Mouse (Mus musculus): ENCODE results near the gene Mdfi.
"Not testable (repeated sequence)": the region's sequence is repeated elsewhere in the genome, so short reads cannot be mapped to it uniquely, and the experiment has no call there.

Gene Mdfi

DNA sequence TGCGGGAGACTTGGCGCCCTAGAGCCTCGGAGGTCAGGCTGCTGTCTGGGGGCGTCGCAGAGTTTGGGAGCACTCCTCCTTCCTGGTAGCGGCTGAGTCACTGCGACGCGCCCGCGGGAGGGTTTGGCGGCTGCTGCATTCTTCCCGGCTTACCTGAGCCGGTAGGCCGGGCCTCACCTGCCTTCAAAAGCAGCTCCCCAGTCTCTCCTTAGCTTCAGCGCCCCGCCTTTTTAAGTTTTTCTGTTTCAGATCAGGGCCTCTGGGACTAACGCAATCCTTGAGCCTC is at the start of gene Mdfi:
Gene Mdfi, minus strand, starts transcription at position 210 of the 286 bp plus-strand sequence.
- DNase-seq (ENCODE audit: low spot score) = no peak

DNA sequence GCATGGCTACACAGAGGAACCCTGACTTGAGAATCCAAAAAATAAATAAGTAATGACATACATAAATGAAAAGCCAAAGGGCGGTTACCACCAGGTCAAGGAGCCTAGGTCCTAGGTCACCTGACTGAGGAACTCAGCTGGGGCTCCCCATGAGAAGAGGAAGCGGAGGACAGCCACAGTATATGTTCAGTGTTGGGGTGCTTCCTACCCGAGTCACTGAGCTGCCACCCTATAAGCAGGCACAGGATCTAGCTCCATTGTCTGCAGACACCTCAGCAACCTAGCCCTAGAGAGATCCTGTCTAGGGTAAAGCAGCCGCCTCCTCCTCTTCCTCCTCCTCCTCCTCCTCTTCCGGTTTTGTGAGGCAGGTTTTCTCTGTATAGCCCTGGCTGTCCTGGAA is 48.6 kb upstream of the Mdfi start:
- DNase-seq (ENCODE audit: low spot score) = no peak

DNA sequence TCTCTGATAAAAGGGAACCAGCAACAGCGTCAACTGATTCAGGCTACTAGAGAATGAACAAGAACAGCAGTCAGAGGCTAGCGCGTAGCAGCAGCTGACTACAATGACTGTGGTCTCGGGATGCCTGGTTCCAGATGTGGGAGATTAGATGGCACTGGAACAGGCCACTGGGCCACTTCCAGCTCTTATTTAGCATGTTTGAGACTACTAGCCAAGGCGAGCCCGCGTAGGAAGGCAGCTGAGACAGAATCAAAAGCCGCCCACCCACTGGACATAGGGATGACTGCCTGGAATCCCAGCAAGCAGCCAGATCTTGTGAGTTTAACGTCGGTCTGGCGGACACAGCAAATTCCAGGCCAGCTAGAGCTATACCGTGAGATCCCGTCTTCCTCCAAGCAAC is 46.8 kb upstream of the Mdfi start:
- no peak for DNase-seq (ENCODE audit: low spot score)

DNA sequence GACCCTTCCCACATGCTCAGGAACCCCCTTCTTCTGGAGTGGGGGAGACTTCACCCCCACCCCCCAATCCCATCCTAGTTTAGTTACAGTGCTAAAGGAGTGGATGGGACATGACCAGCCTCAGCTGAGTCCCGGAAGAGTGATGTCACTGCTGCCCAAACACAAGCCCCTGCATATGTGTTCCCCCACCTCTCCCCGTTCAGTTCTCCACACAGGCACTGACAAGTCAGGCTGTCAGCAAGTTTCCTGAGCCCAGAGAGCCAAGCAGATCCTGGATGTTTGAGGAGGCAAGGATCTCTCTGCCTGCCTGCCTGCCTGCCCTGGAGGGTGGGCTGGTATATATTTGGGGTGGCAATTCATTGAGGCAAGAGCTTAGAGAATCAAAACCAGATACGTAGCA is 44.7 kb upstream of the Mdfi start:
- no peak for DNase-seq (ENCODE audit: low spot score)

DNA sequence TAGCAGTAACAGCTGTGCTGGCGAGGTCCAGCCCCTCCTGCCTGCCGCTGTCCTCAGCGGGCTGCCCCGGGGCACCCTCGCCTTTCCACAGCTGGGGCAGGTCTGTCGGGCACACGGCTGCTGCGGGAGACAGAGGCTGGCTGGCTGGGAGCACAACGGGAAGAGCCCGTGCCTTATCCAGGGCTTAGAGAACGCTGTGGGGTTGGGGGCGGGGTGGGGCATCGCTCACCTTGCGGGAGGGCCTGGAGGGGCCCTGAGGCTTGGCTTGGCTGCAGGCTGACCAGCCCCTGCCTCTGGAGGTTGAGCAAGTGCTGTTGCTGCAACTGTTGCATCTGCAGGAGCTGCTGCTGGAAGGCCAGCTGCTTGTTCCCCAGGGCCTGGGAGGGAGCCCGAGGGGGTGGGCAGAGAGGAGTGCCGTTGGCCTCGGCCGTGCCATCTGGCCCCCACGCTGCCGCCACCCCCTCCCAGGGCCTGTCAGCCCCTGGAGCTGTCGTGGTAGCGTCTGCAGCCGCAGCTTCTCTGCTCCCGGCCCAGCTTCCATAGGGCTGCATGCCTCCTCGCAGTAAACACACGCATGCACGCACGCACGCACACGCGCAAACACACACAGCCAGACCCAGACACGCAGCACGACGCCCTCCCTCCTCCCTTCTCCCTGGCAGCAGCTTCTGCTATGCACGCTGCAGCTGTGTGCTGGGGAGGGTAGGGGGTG is 44.0 kb upstream of the Mdfi start:
- DNase-seq (ENCODE audit: low spot score) = peak; percentile 76

DNA sequence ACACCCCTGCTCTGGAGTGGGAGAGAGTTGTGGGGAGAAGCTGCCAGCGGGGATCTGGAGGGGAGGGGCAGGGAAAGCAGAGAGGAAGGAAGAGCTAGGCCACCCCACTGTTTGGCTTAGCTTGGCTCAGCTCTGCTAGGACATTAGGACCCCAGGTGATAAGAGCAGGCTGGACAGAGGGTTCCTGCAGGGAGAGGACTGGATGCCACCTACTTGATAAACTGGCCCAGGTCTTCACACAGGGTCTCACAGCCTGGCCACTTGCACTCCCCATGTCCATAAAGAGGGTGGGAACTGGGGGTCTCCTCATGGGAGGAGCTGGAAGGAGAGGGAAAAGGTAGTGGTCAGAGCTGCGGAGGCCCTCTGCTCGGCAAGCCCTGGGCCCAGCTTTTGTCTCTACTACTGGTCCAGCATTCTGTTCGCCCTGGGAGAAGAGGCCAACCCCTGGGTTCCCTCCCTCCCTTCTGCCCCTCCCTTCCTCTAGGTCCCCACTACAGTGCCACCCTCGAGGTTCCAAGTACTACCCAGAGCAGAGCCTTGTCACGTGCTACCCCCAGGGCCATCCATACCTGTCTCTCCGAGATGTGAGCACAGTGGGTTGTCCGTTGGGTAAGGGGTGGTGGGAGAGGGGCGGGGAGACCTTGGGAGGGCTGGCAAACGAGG is 43.4 kb upstream of the Mdfi start:
- no peak for DNase-seq (ENCODE audit: low spot score)

DNA sequence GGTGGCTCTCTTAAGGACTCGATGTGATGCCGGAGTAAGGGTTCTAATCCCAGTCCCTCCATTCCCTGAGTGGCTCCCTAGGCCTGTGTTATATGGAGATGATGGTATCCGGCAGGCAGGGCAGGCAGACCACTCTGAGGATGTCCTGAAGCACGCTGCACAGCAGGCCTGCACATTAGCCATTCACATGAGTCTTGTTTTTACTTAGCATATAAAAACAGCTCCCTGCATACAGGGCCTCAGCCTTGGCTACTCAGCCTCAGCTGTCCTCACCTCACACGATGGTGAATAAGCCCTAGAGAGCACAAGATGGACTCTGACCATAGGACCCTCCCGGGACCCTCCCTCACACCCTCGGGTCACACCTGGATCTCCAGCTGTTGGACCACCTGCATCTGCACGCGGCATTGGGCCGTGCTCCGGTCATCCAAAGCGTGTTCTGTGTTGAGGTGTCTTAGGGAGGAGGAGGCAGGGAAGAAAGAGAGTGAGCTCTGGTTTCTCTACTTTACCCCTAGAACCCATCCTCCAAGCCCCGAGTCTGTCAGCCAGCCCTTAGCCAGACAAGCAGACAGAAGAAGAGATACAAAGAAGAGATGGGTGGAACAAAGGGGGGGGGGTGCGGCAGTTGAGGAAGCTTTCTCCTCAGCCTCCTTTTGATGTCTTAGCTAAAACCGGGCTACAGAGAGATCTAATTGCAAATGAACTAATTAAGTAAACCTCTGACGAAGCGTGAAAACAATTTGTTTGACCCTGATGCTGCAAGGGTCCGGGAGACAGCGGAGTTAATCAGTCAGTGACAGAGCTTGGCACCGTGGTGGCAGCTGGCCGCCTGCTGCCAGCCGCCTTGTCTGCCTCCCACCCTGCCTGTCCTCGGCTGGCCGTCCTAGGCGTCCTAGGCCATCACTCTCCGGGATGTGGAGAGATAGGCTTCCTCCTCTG is 42.6 kb upstream of the Mdfi start:
- no peak for DNase-seq (ENCODE audit: low spot score)

DNA sequence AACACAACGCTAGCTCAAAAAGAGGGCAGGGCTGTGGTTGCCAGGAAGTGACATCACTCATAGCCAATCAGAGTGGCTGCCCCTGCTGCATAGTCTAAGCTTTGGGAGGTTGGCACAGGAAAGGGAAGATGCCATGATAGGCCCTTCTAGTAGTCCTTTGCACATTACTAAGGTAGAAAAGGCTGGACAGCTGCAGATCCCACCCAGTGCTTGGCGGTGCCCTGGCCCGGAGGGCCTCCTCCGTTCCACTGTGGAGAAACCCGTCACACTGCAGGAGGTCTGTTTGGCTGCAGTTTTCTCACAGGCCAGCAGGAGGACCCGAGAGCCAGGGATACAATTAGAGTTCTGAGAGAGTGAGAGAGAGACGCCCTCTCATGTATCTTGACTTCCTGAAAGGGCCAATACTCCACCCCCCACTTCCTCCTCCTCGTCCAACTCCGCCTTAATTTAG is 38.9 kb upstream of the Mdfi start:
- DNase-seq (ENCODE audit: low spot score) = peak; percentile 91

DNA sequence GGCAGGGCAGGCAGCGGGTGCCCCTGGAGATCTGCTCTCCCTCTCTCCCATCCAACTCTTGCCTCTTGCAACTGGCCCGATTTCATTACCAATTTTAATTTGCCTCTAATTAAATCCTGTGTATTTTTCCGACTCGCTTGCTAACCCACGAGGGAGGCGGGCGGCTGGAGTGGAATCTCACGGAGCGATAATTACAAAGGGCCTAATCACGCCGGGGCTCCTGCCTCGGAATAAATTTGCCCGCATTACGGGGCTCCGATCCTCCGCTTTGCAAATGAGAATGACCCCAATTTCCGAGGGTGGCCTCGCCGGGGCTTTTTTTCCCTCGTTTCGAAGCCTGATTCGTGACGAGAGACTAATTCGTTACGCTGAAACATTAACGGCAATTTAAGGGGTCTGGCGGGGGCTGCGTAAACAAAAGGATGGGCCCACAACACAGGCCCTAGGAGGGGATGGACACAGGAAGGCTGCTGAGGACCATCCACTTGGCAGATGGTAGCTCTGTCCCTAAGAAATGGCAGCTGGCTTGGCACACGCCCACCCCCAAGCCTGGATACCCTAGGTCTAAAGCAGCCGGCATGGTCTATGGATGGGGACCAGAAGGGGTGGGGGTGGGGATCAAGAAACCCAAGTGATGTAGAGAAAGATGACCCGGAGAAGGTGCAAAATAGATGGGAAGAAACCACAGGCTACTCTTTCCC is 38.0 kb upstream of the Mdfi start:
- no peak for DNase-seq (ENCODE audit: low spot score)

DNA sequence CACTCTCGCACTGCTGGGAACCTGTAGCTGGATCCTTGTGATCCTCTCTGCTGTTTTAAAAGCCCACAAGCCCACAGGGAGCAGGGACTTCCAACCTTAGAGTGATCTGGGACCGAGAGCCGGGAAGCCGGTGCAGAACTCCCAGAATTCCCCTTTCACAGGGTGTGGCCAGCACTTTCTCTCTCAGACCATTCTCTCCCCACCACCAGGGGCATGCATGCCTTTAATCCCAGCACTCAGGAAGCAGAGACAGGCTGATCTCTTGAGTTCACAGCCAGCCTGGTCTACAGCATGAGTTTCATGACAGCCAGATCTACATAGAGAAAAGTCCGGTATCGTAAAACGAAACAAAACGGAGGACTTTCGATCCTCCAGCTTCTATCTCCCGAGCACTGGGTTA is 35.4 kb upstream of the Mdfi start:
- no peak for DNase-seq (ENCODE audit: low spot score)

DNA sequence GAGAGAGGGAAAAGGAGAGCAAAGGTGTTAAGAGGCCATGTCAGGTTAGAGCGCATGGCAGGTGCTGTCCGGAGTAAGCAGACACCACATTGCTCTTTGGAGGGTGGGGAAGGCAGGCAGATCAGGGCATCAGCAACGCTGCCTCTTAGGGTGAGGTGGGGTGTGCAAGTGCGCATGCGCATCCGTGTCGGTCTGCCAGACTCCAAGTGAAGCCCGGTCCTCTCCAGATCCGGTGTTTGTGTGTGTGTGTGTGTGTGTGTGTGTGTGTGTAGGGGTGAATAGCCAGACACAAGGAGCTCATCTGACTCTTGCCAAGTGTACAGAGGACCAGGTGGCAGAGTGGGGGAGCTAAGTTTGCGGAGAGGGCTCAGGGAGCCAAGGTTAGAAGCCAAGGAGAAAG is 31.5 kb upstream of the Mdfi start:
- DNase-seq (ENCODE audit: low spot score) = no peak

DNA sequence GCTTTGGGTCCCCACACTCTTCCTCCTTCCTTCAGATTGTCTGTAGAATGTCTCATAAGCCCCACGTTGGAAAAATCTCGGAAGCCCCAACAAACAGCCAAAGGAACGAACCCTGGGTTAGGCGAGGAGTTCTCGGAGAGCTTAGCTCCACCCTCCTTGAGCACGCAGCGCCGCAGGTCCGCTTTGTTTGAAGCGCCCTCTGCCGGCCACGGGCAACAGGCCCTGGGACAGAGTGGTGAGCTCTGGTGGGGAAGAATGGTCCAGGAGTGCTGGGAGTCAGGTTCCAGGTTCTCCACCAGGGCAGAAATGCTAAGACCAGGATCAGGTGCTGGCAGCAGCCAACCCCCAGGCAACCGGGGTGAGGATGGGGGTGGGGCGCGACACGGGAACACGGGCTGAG is 30.0 kb upstream of the Mdfi start:
- peak; percentile 84 for DNase-seq (ENCODE audit: low spot score)

DNA sequence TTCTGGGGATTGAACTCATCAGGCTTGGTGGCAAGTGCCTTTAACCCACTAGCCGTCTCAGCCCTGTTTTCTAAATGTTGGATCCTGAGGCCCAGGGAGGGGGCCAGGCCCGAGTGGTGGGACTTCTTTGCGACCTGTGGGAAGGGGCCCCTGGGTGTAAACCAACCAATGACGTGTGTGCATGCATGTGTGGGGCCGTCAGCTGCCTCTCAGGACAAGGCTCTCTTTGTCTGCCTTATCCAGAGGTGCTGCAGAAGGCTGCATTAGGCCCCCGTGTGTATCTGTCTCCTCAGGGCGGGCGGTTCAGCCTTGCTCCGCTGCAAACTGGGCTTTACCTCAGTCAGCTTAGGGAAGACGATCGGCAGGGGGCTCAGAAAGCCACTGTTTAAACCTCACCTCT is 28.9 kb upstream of the Mdfi start:
- no peak for DNase-seq (ENCODE audit: low spot score)

DNA sequence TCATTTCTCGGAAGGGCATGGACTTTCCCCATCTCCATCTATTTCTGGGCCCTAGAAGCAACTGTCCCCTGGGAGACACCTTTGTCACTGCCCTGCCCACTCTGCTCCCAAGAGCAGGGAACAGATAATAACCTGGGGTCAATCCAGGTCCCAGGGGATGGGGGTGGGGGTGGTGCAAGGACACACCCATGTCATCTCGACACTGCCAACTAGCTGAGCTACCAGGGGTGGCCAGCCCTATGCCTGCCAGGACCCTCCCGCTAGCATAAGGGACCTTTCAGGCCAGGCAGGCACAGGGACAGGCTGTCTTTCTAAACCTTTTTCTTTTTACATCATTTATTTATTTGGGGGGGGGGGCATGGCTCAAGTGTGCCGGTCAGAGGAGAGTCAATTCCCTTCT is 28.5 kb upstream of the Mdfi start:
- no peak for DNase-seq (ENCODE audit: low spot score)

DNA sequence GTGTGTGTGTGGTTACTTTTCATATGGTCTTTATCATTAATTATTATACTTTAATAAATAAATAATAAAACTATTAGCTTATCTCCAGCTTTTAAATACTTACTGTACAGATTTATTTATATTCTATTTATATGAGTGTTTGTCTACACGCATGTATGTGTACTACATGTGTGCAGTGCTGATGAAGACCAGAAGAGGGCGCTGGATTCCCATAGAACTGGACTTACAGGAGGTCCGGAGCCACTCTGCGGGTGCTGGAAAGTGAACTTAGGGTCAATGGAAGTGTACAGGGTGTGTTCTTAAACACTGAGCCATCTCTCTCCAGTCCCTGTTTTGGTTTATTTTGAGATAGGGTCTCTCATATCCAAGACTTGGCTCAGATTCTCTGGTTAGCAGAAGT is 21.1 kb upstream of the Mdfi start:
- no peak for DNase-seq (ENCODE audit: low spot score)

DNA sequence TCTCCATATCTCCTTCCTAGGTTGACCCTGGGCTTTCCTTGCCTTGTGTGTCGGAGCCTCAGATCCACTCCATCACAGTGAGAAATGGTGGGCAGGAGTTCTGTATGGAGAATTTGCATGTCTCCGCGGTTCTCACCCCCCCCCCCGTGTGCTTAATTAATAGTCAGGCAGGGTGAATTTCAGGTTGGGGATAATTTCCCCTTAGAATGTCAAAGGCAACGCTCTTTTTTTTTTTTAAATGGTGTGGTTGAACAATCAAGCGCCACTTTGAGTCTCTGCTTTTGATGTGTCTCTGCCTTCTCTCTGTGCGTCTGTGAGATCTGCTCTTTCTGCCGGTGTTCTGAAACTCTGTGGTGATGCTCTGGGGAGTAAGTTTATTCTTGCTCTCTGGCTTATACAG is 20.4 kb upstream of the Mdfi start:
- DNase-seq (ENCODE audit: low spot score) = no peak

DNA sequence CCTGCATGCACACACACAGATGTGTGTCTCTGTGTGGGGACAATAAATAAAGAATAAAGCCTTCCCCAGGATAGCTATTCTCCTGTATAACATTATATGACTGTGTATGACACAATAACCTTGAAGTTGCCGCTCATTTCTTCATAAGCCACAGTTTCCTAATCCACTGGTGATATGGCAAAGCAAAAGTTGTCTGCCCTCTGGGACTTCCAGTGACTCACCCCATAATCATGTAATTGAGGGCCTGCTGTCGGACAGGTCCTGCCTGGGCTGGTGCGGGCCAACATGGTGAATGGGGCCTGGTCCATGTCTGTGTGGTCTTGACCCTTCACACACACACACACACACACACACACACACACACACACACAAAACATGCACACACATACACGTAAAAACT is 19.3 kb upstream of the Mdfi start:
- DNase-seq (ENCODE audit: low spot score) = no peak

DNA sequence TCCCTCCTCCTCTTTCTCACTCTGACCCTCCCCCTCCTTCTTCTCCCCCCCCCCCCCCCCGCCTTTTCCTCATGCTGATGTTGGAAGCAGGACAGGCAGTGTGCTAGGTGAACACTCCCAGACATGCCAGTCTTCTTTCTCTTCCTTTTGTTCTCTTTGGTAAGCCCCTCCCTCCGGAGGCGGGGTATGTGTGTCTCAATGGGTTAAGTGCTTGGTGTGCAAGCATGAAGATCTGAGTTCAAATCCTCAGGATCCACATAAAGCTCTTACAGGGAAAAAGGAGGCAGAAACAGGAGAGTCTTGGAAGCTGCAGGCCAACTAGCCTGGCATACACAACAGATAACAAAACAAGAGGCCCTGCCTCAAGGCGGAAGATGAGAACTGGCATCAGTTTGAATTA is 18.8 kb upstream of the Mdfi start:
- DNase-seq (ENCODE audit: low spot score) = no peak

DNA sequence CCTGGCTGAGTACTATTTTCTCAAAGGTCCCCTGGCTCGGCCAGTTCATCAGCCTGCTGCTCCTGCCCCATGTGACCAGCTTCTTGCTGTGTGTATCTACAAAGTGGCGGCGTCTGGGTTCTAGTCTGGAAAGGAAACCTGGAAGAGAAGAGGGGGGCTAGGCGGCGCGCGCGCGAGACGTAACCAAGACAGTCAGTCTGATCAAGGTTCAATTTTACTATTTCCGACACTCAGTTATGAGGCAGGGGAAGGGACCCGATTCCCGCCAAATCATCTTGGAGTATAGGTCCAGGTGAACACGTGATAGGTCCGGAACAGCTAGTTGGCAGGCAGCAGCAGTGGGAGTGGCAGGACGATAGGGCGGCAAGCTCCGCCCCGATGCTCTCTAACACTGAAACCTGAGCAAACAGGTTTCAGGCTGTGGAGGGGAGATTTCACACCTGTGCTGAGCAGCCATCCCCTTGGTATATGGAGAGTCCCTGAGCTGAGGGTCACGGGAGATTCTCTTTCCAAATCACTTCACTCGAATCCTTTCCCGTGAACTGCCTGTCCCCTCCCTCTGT is 17.4 kb upstream of the Mdfi start:
- DNase-seq (ENCODE audit: low spot score) = not testable (repeated sequence)

DNA sequence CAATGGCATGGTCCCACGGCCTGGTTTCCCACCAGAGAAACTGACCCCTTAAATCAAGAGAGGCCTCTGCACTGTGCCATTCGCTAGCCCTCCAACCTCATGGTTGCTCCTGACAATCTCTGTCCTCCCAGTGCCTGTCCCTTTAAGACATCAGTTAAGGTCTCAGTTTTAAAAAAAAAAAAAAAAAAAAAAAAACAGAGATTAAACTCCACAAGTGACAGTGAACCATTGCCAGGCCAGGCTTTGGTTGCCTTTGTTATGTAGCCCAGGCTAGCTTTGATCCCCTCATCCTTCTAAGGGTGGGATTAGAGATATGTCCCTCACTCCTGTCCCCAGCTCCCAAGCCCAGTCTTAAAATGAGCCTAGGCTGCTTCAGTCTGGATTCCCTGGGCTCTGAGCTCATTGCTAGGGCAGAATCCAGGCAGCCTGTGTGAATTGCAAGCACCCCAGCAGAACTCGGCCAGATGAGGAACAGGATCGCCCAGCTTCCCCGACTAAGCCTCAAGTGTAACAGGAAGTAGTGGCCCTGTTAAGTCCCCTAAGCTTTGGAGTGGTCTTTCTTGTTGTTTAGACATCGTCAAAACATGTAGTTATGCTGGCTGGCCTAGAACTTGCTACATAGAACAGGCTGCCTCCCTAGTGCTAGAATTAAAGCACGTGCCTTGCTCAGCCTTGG is 16.3 kb upstream of the Mdfi start:
- no peak for DNase-seq (ENCODE audit: low spot score)

DNA sequence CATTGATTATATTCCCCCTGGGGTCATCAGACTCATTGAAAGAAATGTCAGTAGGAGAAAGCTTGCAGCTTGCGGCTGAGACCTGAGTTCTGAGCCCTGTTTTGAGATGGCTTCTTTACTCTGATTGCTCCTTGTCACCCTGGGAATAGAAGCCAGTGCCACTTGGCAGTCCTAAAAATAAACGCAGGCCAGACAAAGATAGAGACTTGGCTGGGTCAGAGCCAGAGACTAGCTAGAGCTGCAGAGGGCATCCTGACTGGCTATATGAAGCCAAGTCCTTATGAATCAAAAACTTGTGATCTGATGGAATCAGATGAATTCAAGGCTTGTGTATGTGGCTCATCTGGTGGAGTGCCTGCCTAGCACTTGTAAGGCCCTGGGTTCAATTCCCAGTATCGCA is 15.5 kb upstream of the Mdfi start:
- DNase-seq (ENCODE audit: low spot score) = no peak

DNA sequence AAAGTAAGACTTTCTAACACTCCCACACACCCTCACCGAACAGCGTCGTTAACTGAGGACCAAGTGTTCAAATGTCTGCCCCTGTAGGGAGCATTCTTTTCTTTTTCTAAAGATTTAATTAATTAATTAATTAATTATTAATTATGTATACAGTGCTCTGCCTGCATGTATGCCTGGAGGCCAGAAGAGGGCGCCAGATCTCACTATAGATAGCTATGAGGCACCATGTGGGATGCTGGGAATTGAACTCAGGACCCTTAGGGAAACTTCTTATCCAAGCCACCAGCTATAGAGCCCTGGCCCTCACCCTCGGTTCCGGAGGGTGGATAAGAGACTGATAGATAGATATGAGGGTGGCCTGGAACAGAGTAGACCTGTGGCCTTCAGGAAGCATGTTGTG is 13.5 kb upstream of the Mdfi start:
- DNase-seq (ENCODE audit: low spot score) = no peak

Measured in layer of hippocampus, adult 11-12 months (tissue).